Mouse (Mus musculus) spleen, postnatal 4 days (tissue): ENCODE data around the gene Ica1.

Source experiments
- DNase-seq, 2 experiments: peaks; one replicate each; pipeline ENCODE4 v3.0.0; 2022; ENCODE audit warnings: low spot score in 2 of 2

Ica1 gene

DNA sequence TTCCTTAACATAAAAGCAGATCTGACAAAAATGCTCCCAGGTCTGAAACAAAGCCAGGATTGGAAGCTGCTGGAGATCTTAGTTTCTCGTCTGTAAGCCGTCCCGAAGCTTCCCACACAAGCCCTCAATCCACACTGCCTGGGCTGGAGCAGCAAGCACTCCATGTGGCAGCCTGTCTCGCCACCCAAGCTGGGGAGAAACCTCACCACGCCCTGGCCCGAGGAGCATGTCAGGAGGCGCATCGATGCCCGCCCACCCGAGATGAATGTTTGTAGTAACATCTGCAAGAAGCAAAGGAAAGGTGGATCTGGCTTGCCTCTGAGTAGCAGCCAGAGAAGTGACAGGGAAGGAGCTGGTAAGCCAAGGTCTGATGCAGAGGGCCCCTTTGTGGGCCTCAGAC lies 133.6 kb downstream of the Ica1 start:
- DNase-seq, result no peak

DNA sequence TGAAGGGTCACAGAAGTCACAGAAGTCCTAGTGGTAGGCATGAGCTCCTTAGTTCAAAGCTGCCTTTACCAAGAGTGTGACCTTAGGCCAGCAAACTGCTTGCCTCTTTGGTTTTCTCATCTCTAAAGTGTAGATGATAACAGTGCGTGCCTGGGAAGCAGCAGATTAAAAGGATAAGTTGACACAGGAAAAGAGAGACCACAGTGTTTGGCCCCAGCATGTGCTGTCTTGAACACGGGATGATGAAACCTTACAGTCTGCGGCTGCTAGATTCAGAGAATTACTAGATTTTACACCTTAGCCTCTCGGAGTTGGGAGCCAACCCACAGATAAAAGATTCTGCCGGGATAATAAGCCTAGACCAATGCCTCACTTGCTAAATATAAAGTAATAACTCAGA lies 137.4 kb downstream of the Ica1 start:
- no peak for DNase-seq

DNA sequence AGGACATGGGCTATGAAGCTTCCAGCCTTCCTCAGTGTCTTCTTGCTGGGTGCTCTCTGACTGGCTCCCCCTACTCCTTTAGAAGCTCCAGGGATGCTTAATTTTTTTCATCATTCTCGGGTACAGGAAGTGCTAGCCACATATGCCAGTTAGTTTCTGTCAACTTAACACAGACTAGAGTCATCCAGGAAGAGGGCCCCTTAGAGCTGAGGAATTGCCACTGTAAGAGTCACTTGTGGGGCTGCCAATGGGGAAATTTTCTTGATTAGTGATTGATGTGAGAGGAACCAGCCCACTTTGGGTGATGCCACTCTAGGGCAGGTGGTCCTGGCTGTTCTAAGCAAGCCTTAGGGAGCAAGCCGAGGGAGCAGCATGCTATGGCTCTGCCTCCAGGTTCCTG lies 138.8 kb downstream of the Ica1 start:
- no peak for DNase-seq

DNA sequence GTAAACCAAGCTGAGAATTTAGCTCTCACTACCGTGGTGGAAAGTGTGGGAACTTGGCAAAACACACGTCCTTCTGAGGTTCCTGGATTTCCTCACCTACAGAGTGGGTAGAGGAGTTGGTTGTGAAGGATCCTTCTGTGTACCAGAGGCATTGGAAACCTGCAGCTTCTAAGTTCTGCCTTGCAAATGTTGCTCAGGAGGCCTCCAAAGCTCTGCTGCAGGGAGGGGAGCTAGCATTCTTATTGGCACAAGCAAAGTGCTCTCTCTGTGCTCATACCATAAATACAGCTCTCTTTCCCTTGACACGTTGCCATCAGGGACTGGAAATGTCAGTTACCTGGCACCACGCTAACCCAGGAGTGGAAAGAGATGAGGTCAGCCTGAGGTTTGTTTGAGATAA lies 139.4 kb downstream of the Ica1 start:
- no peak for DNase-seq

DNA sequence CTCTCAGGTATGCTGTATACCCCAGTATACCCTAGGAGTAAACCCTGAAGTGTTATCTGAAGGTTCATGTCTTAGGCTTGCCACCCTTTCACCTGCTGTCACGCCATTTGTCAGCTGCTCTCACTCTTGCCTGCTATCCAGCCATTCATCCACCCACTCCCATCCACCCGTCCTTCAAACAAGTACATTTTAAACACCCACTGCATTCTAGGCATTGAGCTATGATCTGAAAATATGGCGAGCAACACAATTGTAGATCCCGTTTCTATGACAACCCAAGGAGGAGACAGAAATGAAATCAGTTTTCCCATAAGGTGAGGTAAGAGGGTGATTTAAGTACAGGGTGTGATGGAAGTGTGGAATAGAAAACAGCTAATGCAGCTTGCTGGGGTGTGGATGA lies 140.2 kb downstream of the Ica1 start:
- DNase-seq, result no peak

DNA sequence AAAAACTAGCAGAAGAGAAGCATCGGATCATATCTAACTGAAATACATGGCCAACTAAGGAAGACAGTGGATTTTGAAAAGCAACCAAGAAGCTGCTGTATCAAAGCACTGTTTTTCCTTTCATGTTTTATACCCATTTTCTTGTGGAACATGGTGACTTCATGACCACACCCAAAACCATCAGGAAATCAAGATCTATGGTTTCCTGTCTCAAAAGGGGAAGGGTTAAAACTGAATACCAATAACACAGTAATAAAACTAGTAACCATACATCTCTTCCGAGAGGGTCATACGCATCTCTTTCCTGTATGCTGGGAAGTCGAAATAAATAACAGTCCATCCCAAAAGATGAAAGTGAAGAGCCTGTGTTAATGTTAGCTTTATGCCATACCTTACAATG lies 145.6 kb downstream of the Ica1 start:
- DNase-seq, result no peak

DNA sequence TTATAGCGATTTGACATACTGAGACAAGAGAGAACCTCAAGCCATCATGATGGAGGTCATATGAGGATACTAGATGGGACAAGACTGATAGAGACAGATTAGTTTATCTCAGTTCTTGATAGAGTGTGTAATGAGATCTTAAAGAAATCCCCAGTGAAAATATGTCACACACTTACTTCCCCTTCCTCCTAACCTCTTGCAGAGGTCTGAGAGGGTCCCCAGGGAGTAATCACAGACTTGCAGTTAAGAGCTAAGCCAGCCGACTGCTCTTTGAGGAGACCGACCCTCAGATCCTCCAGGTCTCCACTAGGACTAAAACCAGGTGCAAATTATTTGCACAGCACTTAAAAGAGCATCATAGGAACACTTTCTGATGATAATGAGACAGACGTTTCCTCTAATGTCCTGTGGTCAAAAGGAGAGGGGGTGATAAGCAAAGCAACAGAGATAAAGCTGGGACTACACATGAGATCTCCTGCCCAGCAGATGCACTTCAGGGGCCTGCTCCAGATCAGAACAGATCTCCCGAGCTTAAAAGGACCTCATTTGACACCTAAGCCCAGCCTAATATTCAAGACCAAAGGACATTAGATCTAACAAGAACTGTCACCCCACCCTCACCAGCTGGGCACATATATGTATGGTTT lies 146.2 kb downstream of the Ica1 start:
- DNase-seq, result no peak

DNA sequence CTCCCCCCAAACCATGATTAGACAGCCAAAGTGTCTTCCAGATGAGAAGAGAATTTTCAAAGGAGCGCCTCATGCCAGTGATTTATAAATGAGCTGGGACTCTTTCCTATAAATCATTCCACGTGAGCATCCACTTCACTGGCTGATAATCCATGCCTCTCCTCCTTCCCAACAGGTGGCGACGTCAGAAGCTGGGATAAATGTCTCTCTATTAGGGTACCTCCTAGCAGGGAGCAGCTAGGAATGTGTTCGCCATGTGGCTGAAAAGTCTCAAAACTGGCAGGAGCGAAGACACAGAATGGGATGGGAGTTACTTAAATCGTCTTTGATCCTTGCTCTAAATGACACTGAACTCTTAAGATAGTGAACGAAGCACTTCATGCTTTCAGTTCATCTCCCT lies 146.9 kb downstream of the Ica1 start:
- DNase-seq, result no peak

DNA sequence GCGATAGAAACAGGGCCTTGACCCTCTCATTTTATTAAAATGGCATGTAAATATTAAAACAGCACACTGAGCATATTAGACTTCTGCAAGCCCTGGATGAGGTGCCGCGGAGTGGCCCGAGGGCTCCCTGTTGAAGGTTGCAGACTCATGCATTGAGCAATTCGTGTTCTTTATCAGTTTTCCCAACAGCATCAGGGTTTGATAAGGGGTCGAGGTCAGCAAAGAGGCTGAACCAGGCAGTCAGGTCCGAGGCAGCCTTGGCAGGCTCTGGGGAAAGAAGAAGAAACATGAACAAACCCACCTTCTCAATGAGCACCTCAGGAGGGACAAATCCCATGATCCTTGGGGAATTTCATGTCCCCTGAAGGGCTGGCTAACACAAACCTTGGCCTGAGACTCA lies 147.8 kb downstream of the Ica1 start:
- no peak for DNase-seq

DNA sequence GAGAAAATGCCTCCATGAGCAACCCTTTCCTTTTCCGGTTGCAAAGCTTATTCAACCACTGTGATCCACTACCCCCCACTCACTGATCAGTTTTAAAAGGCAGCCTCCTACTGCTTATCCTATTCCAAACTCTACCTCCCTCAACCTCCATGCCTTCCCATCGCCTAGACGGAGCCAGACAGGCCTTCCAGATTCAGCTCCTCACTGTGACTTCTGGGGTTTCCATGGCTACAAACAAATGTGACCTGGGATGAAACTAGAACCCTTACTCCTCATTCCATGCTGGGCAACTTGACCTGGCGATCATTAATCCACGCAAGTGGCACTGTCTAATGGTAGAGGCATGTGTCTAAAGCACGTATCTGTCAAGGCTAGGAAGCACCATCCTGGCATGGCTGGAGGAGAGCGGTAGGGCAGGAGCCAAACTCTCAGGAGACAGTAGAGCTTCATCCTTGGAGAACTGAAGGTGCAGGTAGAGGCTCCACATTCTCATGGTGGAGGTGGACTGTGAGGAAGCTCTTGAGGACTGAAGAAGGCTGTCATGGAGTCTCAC lies 149.5 kb downstream of the Ica1 start:
- peak in 1 of 2 experiments; percentile 51 for DNase-seq

DNA sequence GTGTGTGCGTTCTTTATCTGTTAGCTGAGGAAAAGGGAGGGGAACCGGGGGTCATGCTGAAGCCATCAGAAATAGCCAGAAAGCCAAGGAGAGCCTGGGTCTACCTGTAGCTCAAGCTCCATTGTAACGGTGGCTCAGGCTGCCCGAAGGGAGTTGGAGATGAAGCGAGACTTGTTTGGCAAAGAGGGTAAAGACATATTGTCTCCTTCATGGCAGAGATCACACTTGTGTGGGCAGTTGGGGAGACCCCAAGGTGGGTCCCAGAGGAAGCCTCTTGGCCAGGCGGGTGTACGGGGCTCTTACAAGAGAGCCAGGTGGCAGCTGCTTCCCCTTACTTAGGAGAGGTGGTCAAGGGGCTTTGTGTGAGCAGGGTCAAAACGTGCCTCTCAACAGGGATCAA lies 150.1 kb downstream of the Ica1 start:
- DNase-seq, result peak in 1 of 2 experiments; percentile 54

DNA sequence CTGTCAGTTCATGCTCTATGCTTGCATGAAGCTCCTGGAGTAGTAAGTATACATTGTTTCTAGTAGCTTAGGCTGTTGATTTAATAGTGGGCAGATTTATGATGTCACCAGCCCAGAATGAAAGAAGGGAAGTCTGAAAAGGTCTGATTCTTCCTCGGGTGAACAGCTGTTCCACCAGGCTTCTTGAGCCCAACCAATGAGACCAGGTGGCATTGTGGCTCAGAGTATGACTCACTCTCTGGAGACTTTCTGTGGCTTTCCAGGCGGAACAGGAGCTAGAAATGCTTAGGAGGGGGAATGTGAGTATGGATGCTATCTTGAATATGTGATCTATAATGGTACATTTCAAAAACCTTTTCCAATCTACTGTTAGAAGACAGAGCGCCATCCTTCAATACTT lies 155.2 kb downstream of the Ica1 start:
- no peak for DNase-seq

DNA sequence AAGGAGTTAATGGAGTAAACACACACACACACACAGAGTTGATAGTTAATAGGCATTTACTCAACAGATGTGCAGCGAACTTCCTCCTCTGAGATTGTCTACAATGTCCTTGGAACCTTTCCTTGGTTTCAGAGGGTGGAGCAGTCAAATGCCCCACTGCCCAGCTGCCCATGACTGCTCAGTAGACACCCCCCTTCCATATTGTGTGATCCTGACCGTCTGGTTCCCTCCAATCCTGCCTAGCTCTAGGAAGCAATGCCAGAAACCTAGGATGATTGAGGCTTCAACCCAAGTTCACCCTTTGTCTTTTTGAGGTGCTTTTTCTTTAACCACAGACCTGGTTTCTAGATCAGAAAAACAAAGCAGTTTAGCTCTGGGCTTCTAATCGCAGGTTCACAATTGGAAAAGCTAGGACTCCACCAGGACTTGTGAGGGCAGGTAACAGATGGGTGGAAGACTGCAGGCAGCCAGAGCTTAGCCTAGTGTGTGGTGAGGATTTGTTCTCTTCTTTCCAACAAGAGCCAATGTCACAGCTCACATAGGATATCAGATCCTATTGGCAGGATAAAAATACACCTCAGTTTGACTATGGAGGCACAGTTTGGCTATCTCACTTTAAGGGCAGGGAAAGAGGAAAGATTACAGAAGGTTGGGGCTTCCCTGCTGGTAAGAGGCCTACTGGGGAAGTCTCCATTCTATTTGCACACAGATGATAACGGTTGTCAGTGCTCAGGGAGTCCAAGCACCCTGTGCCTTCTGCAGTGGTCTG lies 158.5 kb downstream of the Ica1 start:
- no peak for DNase-seq

DNA sequence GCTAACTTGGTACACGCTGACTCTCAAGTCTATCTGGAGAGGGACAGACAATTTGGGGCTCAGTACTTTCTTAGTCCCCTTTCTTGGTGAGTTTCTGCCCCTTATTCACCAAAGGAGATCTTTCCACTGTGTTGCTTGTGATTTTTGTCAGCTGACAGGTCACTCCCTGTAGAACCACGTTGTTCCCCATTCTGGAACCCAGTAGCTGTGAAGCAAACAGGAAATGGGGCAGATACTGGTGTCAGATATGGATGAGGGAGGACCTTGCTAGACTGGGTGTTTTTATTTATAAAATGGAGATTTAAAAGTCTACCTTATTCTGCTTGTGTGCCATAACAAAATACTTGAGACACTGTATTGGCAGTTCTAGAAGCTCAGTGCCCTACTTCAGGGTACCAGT lies 160.9 kb downstream of the Ica1 start:
- DNase-seq, result no peak

DNA sequence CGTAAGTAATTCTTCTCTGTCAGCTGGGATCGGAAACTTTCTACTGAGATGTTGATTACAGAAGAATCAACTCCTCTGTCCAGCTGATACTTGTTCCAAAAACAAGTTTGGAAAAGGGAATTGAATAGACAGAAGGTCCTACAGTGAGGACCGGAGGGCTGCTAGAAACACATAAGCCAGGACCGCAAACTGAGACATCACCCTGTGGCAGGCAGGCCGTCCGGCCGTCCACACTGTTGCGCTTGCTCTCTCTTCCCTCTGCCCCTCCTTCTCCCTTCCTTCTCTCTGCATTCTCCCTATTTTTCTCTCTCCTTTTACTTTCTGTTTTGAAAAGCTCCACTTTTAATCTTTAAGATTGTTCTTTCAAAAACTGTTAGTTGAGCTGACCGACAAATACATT lies 186.6 kb downstream of the Ica1 start:
- no peak for DNase-seq

DNA sequence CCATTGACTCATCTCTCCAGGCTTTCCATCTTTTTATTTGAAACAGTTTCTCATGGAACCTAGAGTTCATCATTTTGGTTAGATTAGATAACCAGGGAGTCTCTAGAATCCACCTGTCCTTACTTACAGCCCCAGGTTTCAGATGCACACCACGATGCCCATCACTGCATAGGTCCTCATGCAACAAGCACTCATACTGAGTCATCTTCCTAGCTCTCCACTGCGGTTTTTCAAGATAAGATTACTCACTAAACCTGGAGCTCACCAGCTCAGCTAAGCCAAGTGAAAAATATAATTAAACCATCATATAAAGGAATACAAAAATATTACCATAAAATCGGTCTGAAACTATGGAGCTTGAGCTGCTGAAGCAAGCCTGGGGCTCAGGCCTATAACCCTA lies 194.4 kb downstream of the Ica1 start:
- no peak for DNase-seq

DNA sequence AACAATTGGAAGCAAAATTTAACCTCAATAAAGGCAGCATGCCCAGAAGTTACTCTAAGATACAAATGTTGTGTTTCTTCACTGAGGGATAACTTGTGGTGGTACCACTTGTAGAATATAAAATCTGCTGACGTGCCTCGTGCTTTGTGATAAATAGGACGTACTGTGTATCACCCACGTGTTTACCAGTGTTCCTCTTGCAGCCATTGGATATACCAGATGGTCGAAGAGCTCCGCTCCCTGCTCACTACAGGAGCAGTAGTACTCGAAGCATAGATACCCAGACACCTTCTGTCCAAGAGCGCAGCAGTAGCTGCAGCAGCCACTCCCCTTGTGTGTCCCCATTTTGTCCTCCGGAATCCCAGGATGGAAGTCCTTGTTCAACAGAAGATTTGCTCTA lies 195.9 kb downstream of the Ica1 start:
- DNase-seq, result no peak
